Mouse (Mus musculus) ES-E14 (cell line): Measurements from ENCODE around the gene Gtse1. TPM values are rescaled to one million over a fixed set of nuclear protein-coding genes. Genes with fewer than 3 reads are reported as not detected.
A peak's percentile ranks its signal among the peaks of the same experiment; 100 is the strongest.

Source experiments
- DNase-seq: peaks from one replicate; pipeline ENCODE4 v3.0.0-alpha.2; 2013; ENCODE audit warnings: low read depth, low spot score
- H3K27ac ChIP-seq: 2 replicates; pipeline ENCODE4 v1.5.1; 2012; ENCODE audit warnings: low read depth, mild to moderate bottlenecking, low read length, moderate library complexity, mixed read lengths; ENCODE audit not compliant: poor library complexity, insufficient read depth, severe bottlenecking
- H3K36me3 ChIP-seq: 2 replicates; pipeline ENCODE4 v1.6.1; 2012; ENCODE audit warnings: mild to moderate bottlenecking, low read length, moderate library complexity, mixed read lengths; ENCODE audit not compliant: control insufficient read depth, poor library complexity, insufficient read depth, severe bottlenecking
- H3K4me1 ChIP-seq, 2 experiments: fragments of 150-350 bp in 1 of 2; sonication (generic) in 1 of 2; 2 replicates each; pipeline ENCODE4 v1.6.1; 2012; ENCODE audit warnings: low read length in 2 of 2, mild to moderate bottlenecking in 1 of 2, mixed read lengths in 1 of 2; ENCODE audit not compliant: control insufficient read depth in 2 of 2, insufficient read depth in 2 of 2, poor library complexity in 1 of 2
- H3K4me3 ChIP-seq, 2 experiments: fragments of 150-350 bp in 1 of 2; sonication (generic) in 1 of 2; 2 replicates each; pipeline ENCODE4 v1.5.1; 2012; ENCODE audit warnings: low read length in 2 of 2, low read depth in 1 of 2, mild to moderate bottlenecking in 1 of 2, mixed read lengths in 1 of 2; ENCODE audit not compliant: insufficient read depth in 1 of 2, poor library complexity in 1 of 2, severe bottlenecking in 1 of 2
- H3K9ac ChIP-seq: 2 replicates; pipeline ENCODE4 v1.6.1; 2012; ENCODE audit warnings: low read depth, mild to moderate bottlenecking, low read length, mixed read lengths; ENCODE audit not compliant: poor library complexity, insufficient read depth, severe bottlenecking
- H3K9me3 ChIP-seq: fragments of 150-350 bp; sonication (generic); 2 replicates; pipeline ENCODE4 v1.6.1; 2012; ENCODE audit warnings: low read depth, mild to moderate bottlenecking, low read length; ENCODE audit not compliant: control insufficient read depth, insufficient read depth
- CHD2 ChIP-seq: IDR thresholded peaks from 2 replicates; pipeline ENCODE4 v1.6.1; 2014; ENCODE audit warnings: mild to moderate bottlenecking, low read depth, low read length, inconsistent platforms
- HCFC1 ChIP-seq: IDR thresholded peaks from 2 replicates; pipeline ENCODE4 v1.6.1; 2012; ENCODE audit warnings: low read length, inconsistent platforms, borderline replicate concordance; ENCODE audit not compliant: insufficient read depth
- MAFK ChIP-seq: IDR thresholded peaks from 2 replicates; pipeline ENCODE4 v1.6.1; 2014; ENCODE audit warnings: mild to moderate bottlenecking, low read depth, low read length, inconsistent platforms; ENCODE audit not compliant: insufficient read depth
- ZC3H11A ChIP-seq: IDR thresholded peaks from 2 replicates; pipeline ENCODE4 v1.6.1; 2012; ENCODE audit warnings: low read depth, mild to moderate bottlenecking, inconsistent platforms, low read length, borderline replicate concordance
- ZNF384 ChIP-seq: IDR thresholded peaks from 2 replicates; pipeline ENCODE4 v1.6.1; 2012; ENCODE audit warnings: low read depth, low read length, inconsistent platforms
- in situ Hi-C, 2 experiments: fragments of 600-800 bp; cut with MboI; formaldehyde crosslinking; loops; one replicate each; pipeline ENCODE4 v1.15.1; 2025; ENCODE audit warnings: low sequenced_read_pairs in 2 of 2, inconsistent platforms in 1 of 2; ENCODE audit not compliant: unreplicated experiment in 2 of 2
- total RNA-seq: library from RNA; depleted of rRNA; stranded (reverse); fragments of 300-350 nt; gene quantifications from 2 replicates; pipeline ENCODE4 v1.2.3, GENCODE M21; 2012

The Gtse1 gene
- total RNA-seq, 1 experiment: 140 TPM

DNA sequence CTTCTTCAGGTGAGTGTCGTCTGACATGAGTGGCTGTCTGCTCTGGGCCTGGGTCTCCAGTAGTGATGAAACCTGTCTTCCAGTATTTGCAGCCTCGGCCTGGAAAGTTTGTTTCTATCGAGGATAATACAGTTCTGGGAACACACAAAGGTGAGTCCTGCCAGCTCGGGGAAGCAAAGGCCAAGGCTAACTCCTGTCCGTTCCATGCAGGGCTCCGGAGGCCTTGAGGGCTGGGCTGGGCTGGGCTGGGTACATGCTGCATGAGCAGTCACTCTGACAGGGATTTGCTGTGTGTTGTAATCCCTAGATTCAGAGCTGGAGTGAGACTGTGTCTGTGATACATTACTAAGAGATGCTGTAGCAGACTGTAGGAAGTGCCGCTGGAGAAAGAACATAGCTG is 34.3 kb downstream of the Gtse1 start:
- Histone ChIP-seq H3K9me3 (no peaks in the 10 kb centered on the region), H3K9ac (no peak overlapping the region), H3K4me1 (no peaks in the 10 kb centered on the region), H3K36me3 (peaks cover 39% of the 10 kb centered on the region; the same call in 1 of the 2 replicates), H3K27ac (no peak overlapping the region), H3K4me3 (no peak overlapping the region)
- DNase-seq: no peak
- no peak for TF ChIP-seq ZC3H11A
- no peak for TF ChIP-seq MAFK
- TF ChIP-seq HCFC1: no peak
- TF ChIP-seq CHD2: no peak
- no peak for TF ChIP-seq ZNF384
- in situ Hi-C loops: no loop called here

DNA sequence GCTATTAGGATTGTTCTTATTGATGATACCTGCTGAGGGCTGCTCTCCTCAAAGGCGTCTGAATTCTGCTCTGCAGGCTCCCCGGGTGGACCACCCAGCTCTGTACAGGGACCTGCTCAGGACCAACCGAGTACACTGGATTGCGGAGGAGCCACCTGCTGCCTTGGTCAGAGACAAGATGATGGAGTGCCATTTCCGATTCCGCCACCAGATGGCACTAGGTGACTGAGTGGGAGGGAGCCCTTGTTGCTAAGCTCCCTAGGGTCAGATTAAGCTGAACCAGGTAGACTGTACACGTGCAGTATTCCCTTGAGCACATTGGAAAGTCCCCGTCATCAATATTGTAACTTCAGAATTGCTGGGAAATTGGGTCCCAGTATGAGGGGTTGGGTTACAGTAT is 36.7 kb downstream of the Gtse1 start:
- TF ChIP-seq ZC3H11A (peak; percentile 90), MAFK (no peak)
- Histone ChIP-seq H3K36me3 (peaks cover 39% of the 10 kb centered on the region; the same call in 1 of the 2 replicates), H3K9ac (no peak overlapping the region), H3K4me3 (no peak overlapping the region), H3K4me1 (peaks cover 0 to under 1% of the 10 kb centered on the region in 2 experiments; a peak in 1 of 4 replicates), H3K9me3 (no peaks in the 10 kb centered on the region), H3K27ac (no peak overlapping the region)
- in situ Hi-C loops: no loop called here
- DNase-seq: peak; percentile 77

- Histone ChIP-seq H3K4me3 (no peak overlapping the region), H3K9ac (no peak overlapping the region), H3K36me3 (peaks cover 32% of the 10 kb centered on the region; the same call in 1 of the 2 replicates), H3K9me3 (no peaks in the 10 kb centered on the region), H3K27ac (no peak overlapping the region), H3K4me1 (peaks cover 0 to 2% of the 10 kb centered on the region in 2 experiments; a peak in 1 of 4 replicates)
- in situ Hi-C loops: no loop called here
- no peak for TF ChIP-seq MAFK
- no peak for DNase-seq
Measured at GRCm38 (mm10) chr15:85897113-85897512, 37.6 kb downstream of the Gtse1 start.

GRCm38 (mm10) chr15:85899396-85899795 is 39.9 kb downstream of the Gtse1 start:
- in situ Hi-C loops: no loop called here
- Histone ChIP-seq H3K9ac (no peak overlapping the region), H3K4me3 (no peak overlapping the region), H3K4me1 (peaks cover 0 to 11% of the 10 kb centered on the region in 2 experiments; a peak in 1 of 4 replicates), H3K9me3 (no peaks in the 10 kb centered on the region), H3K36me3 (peaks cover 21% of the 10 kb centered on the region; the same call in 1 of the 2 replicates), H3K27ac (no peak overlapping the region)
- TF ChIP-seq MAFK (no peak), HCFC1 (no peak), ZNF384 (no peak), CHD2 (no peak), ZC3H11A (no peak)
- no peak for DNase-seq

- no peak for DNase-seq
- no peak overlapping the region for H3K9ac ChIP-seq
- peaks cover 17% of the 10 kb centered on the region; the same call in 1 of the 2 replicates for H3K36me3 ChIP-seq
- in situ Hi-C loops: loop anchor here in 1 of 2 experiments (25.0 kb wide), 1 partner anchor 237 kb away; no protein-coding TSS in a partner anchor
- H3K4me1 ChIP-seq: peaks cover 0 to 19% of the 10 kb centered on the region in 2 experiments; a peak in 1 of 4 replicates
- TF ChIP-seq MAFK (no peak), HCFC1 (no peak), CHD2 (no peak), ZC3H11A (no peak), ZNF384 (no peak)
- H3K4me3 ChIP-seq: no peak overlapping the region
- H3K27ac ChIP-seq: no peak overlapping the region
- no peaks in the 10 kb centered on the region for H3K9me3 ChIP-seq
Measured at GRCm38 (mm10) chr15:85900318-85900717, 40.8 kb downstream of the Gtse1 start.
